Mouse (Mus musculus) CH12.LX (cell line): ENCODE results near the gene Pigl. TPM values are rescaled to one million over a fixed set of nuclear protein-coding genes. Genes with fewer than 3 reads are reported as not detected.

Experiments
- DNase-seq: peaks from one replicate; pipeline ENCODE4 v3.0.0-alpha.2; 2013; ENCODE audit errors: extremely low read depth
- H3K27ac ChIP-seq: 2 replicates; pipeline ENCODE4 v1.5.1; 2012; ENCODE audit warnings: low read depth, mild to moderate bottlenecking, control low read depth, moderate library complexity; ENCODE audit not compliant: insufficient read depth
- H3K27me3 ChIP-seq: replicated peaks from 2 replicates; pipeline ENCODE3; 2012; ENCODE audit warnings: inconsistent platforms
- H3K36me3 ChIP-seq, 2 experiments: replicated peaks in 1 of 2; 2 replicates each; pipeline versions ENCODE3 to v1.6.1; 2012; ENCODE audit warnings: inconsistent platforms in 1 of 2, low read length in 1 of 2, mild to moderate bottlenecking in 1 of 2, mixed read lengths in 1 of 2, moderate library complexity in 1 of 2; ENCODE audit not compliant: control insufficient read depth in 1 of 2, insufficient read depth in 1 of 2
- H3K4me1 ChIP-seq, 2 experiments: 2 replicates each; pipeline ENCODE4 v1.6.1; 2012; ENCODE audit warnings: inconsistent platforms in 1 of 2, moderate library complexity in 1 of 2; ENCODE audit not compliant: insufficient read depth in 2 of 2, control insufficient read depth in 1 of 2
- H3K4me2 ChIP-seq: 2 replicates; pipeline ENCODE4 v1.6.1; 2012; ENCODE audit warnings: low read depth, mild to moderate bottlenecking, control low read depth; ENCODE audit not compliant: poor library complexity, insufficient read depth, severe bottlenecking
- H3K4me3 ChIP-seq, 3 experiments: fragments of 150-350 bp in 1 of 3; sonication (generic) in 1 of 3; replicated peaks in 1 of 3; 2 replicates each; pipeline versions ENCODE3 to v1.5.1; 2011 to 2012; ENCODE audit warnings: low read depth in 2 of 3, low read length in 2 of 3, mild to moderate bottlenecking in 2 of 3, moderate library complexity in 2 of 3, control low read depth in 1 of 3, improper control_type of control experiment in 1 of 3, inconsistent platforms in 1 of 3, mixed read lengths in 1 of 3; ENCODE audit not compliant: poor library complexity in 1 of 3
- H3K79me2 ChIP-seq: replicated peaks from 2 replicates; pipeline ENCODE4 v1.6.1; 2012; ENCODE audit warnings: mild to moderate bottlenecking, moderate library complexity; ENCODE audit not compliant: control insufficient read depth, poor library complexity, insufficient read depth, severe bottlenecking; ENCODE audit errors: extremely low read depth
- H3K9ac ChIP-seq: 2 replicates; pipeline ENCODE4 v1.6.1; 2012; ENCODE audit warnings: low read depth, mild to moderate bottlenecking, control low read depth, moderate library complexity; ENCODE audit not compliant: insufficient read depth
- H3K9me3 ChIP-seq: replicated peaks from 2 replicates; pipeline ENCODE3; 2012; ENCODE audit warnings: low read length, inconsistent platforms, mixed read lengths
- BHLHE40 ChIP-seq: IDR thresholded peaks from 2 replicates; pipeline ENCODE4 v1.6.1; 2011; ENCODE audit warnings: mild to moderate bottlenecking, low read depth, low read length, improper control_type of control experiment
- CHD1 ChIP-seq: IDR thresholded peaks from 2 replicates; pipeline ENCODE4 v1.6.1; 2012; ENCODE audit warnings: low read depth, low read length, improper control_type of control experiment, inconsistent platforms
- CHD2 ChIP-seq: IDR thresholded peaks from 2 replicates; pipeline ENCODE4 v1.6.1; 2011; ENCODE audit warnings: low read length, improper control_type of control experiment
- CTCF ChIP-seq, 2 experiments: IDR thresholded peaks in 1 of 2; conservative IDR thresholded peaks in 1 of 2; 2 replicates each; pipeline ENCODE4 v1.5.1; 2011 to 2012; ENCODE audit warnings: low read depth in 2 of 2, low read length in 2 of 2, improper control_type of control experiment in 1 of 2, inconsistent platforms in 1 of 2, mild to moderate bottlenecking in 1 of 2, moderate library complexity in 1 of 2
- E2F4 ChIP-seq: IDR thresholded peaks from 2 replicates; pipeline ENCODE4 v1.6.1; 2011; ENCODE audit warnings: low read depth, low read length, improper control_type of control experiment; ENCODE audit not compliant: insufficient replicate concordance
- ELF1 ChIP-seq: IDR thresholded peaks from 2 replicates; pipeline ENCODE4 v1.6.1; 2014; ENCODE audit warnings: low read depth, mild to moderate bottlenecking, inconsistent platforms, low read length, improper control_type of control experiment
- EP300 ChIP-seq: IDR thresholded peaks from 2 replicates; pipeline ENCODE4 v1.6.1; 2011; ENCODE audit warnings: low read length, improper control_type of control experiment
- ETS1 ChIP-seq: conservative IDR thresholded peaks from 2 replicates; pipeline ENCODE4 v1.6.1; 2012; ENCODE audit warnings: low read depth, mild to moderate bottlenecking, inconsistent platforms, low read length, improper control_type of control experiment, moderate library complexity
- GABPA ChIP-seq: IDR thresholded peaks from 2 replicates; pipeline ENCODE4 v1.6.1; 2012; ENCODE audit warnings: low read depth, low read length, improper control_type of control experiment, inconsistent platforms; ENCODE audit not compliant: insufficient replicate concordance
- HCFC1 ChIP-seq: IDR thresholded peaks from 2 replicates; pipeline ENCODE4 v1.6.1; 2012; ENCODE audit warnings: low read depth, mild to moderate bottlenecking, inconsistent platforms, low read length, improper control_type of control experiment
- IRF4 ChIP-seq: IDR thresholded peaks from 2 replicates; pipeline ENCODE4 v1.6.1; 2014; ENCODE audit warnings: low read depth, mild to moderate bottlenecking, inconsistent platforms, low read length, improper control_type of control experiment
- JUN ChIP-seq: IDR thresholded peaks from 2 replicates; pipeline ENCODE4 v1.6.1; 2011; ENCODE audit warnings: low read depth, mild to moderate bottlenecking, low read length, improper control_type of control experiment, moderate library complexity; ENCODE audit not compliant: insufficient read depth
- JUND ChIP-seq: conservative IDR thresholded peaks from 2 replicates; pipeline ENCODE4 v1.6.1; 2011; ENCODE audit warnings: low read depth, low read length, improper control_type of control experiment
- KAT2A ChIP-seq: IDR thresholded peaks from 2 replicates; pipeline ENCODE4 v1.6.1; 2012; ENCODE audit warnings: low read length, improper control_type of control experiment, inconsistent platforms; ENCODE audit not compliant: insufficient replicate concordance
- MAFK ChIP-seq: IDR thresholded peaks from 2 replicates; pipeline ENCODE4 v1.6.1; 2011; ENCODE audit warnings: low read length, improper control_type of control experiment; ENCODE audit not compliant: insufficient replicate concordance
- MAX ChIP-seq: IDR thresholded peaks from 2 replicates; pipeline ENCODE4 v1.6.1; 2011; ENCODE audit warnings: low read length, improper control_type of control experiment
- MAZ ChIP-seq: IDR thresholded peaks from 2 replicates; pipeline ENCODE4 v1.6.1; 2012; ENCODE audit warnings: low read depth, mild to moderate bottlenecking, inconsistent platforms, low read length, improper control_type of control experiment, moderate library complexity
- MEF2A ChIP-seq: IDR thresholded peaks from 2 replicates; pipeline ENCODE4 v1.6.1; 2014; ENCODE audit warnings: low read depth, mild to moderate bottlenecking, inconsistent platforms, low read length, improper control_type of control experiment, borderline replicate concordance
- MXI1 ChIP-seq: IDR thresholded peaks from 2 replicates; pipeline ENCODE4 v1.6.1; 2011; ENCODE audit warnings: mild to moderate bottlenecking, low read depth, low read length, improper control_type of control experiment
- MYC ChIP-seq: IDR thresholded peaks from 2 replicates; pipeline ENCODE4 v1.6.1; 2011; ENCODE audit warnings: low read depth, mild to moderate bottlenecking, improper control_type of control experiment, low read length
- NELFE ChIP-seq: IDR thresholded peaks from 2 replicates; pipeline ENCODE4 v1.6.1; 2011; ENCODE audit warnings: low read depth, low read length, improper control_type of control experiment
- NRF1 ChIP-seq: IDR thresholded peaks from 2 replicates; pipeline ENCODE4 v1.6.1; 2014; ENCODE audit warnings: low read depth, mild to moderate bottlenecking, inconsistent platforms, low read length, improper control_type of control experiment, moderate library complexity
- PAX5 ChIP-seq: IDR thresholded peaks from 2 replicates; pipeline ENCODE4 v1.6.1; 2012; ENCODE audit warnings: low read length, inconsistent platforms, mixed read lengths
- POLR2A ChIP-seq: IDR thresholded peaks from 2 replicates; pipeline ENCODE4 v1.6.1; 2011; ENCODE audit warnings: low read depth, mild to moderate bottlenecking, improper control_type of control experiment, low read length
- POLR2AphosphoS2 ChIP-seq: IDR thresholded peaks from 2 replicates; pipeline ENCODE4 v1.6.1; 2011; ENCODE audit warnings: low read depth, low read length, improper control_type of control experiment
- RAD21 ChIP-seq: IDR thresholded peaks from 2 replicates; pipeline ENCODE4 v1.6.1; 2011; ENCODE audit warnings: low read depth, mild to moderate bottlenecking, low read length, improper control_type of control experiment, moderate library complexity
- RCOR1 ChIP-seq: conservative IDR thresholded peaks from 2 replicates; pipeline ENCODE4 v1.6.1; 2012; ENCODE audit warnings: low read depth, mild to moderate bottlenecking, inconsistent platforms, low read length, improper control_type of control experiment
- SIN3A ChIP-seq: IDR thresholded peaks from 2 replicates; pipeline ENCODE4 v1.6.1; 2012; ENCODE audit warnings: low read length, improper control_type of control experiment, inconsistent platforms
- SMC3 ChIP-seq: IDR thresholded peaks from 2 replicates; pipeline ENCODE4 v1.6.1; 2011; ENCODE audit warnings: low read depth, low read length, improper control_type of control experiment
- TBP ChIP-seq: conservative IDR thresholded peaks from 2 replicates; pipeline ENCODE4 v1.6.1; 2011; ENCODE audit warnings: low read depth, low read length, improper control_type of control experiment
- TCF12 ChIP-seq: IDR thresholded peaks from 2 replicates; pipeline ENCODE4 v1.6.1; 2014; ENCODE audit warnings: low read depth, mild to moderate bottlenecking, inconsistent platforms, low read length, improper control_type of control experiment
- UBTF ChIP-seq: IDR thresholded peaks from 2 replicates; pipeline ENCODE4 v1.6.1; 2012; ENCODE audit warnings: low read depth, mild to moderate bottlenecking, inconsistent platforms, low read length, improper control_type of control experiment, moderate library complexity
- USF1 ChIP-seq: IDR thresholded peaks from 2 replicates; pipeline ENCODE4 v1.6.1; 2014; ENCODE audit warnings: low read depth, mild to moderate bottlenecking, inconsistent platforms, low read length, improper control_type of control experiment
- USF2 ChIP-seq: conservative IDR thresholded peaks from 2 replicates; pipeline ENCODE4 v1.6.1; 2011; ENCODE audit warnings: low read depth, low read length, improper control_type of control experiment
- ZC3H11A ChIP-seq: IDR thresholded peaks from 2 replicates; pipeline ENCODE4 v1.6.1; 2012; ENCODE audit warnings: low read depth, mild to moderate bottlenecking, inconsistent platforms, low read length, improper control_type of control experiment
- ZKSCAN1 ChIP-seq: IDR thresholded peaks from 2 replicates; pipeline ENCODE4 v1.6.1; 2012; ENCODE audit warnings: low read depth, inconsistent platforms, low read length, improper control_type of control experiment, borderline replicate concordance
- ZMIZ1 ChIP-seq: IDR thresholded peaks from 2 replicates; pipeline ENCODE4 v1.6.1; 2012; ENCODE audit warnings: low read depth, mild to moderate bottlenecking, inconsistent platforms, low read length, improper control_type of control experiment
- ZNF384 ChIP-seq: IDR thresholded peaks from 2 replicates; pipeline ENCODE4 v1.6.1; 2012; ENCODE audit warnings: low read depth, low read length, improper control_type of control experiment, inconsistent platforms
- dilution Hi-C: fragments of 300-500 bp; cut with MboI; formaldehyde crosslinking; loops from 2 replicates; pipeline ENCODE4 v1.14.3; 2020; ENCODE audit warnings: low sequenced_read_pairs; ENCODE audit not compliant: extremely low pct_unique_long_range_greater_than_20kb, extremely low pct_ligation_motif_present
- in situ Hi-C: fragments of 300-500 bp; cut with MboI; formaldehyde crosslinking; loops from 3 replicates; pipeline ENCODE4 v1.14.3; 2019; ENCODE audit warnings: low sequenced_read_pairs, low pct_ligation_motif_present, low pct_unique_long_range_greater_than_20kb, mixed read lengths
- polyA plus RNA-seq: library from polyadenylated mRNA; unstranded; fragments of >175 nt; gene quantifications from 2 replicates; pipeline ENCODE4 v1.2.1, GENCODE M21; 2012; ENCODE audit warnings: low read depth; ENCODE audit not compliant: insufficient read length
- total RNA-seq, 2 experiments: library from RNA; depleted of rRNA; stranded (reverse); fragments of 300-350 nt in 1 of 2; fragments of >200 nt in 1 of 2; gene quantifications; 2 replicates each; pipeline ENCODE4 v1.2.3; 2012 to 2014

Pigl gene
- total and polyA plus RNA-seq, 3 experiments: 4.4 to 9.1 (median 5.6) TPM

- dilution Hi-C loops (no loop called here), in situ Hi-C loops (no loop called here)
- peak overlapping the region; percentile 26 for H3K27ac ChIP-seq
- H3K9ac ChIP-seq: peak overlapping the region; percentile 85
- H3K27me3 ChIP-seq: no peaks in the 10 kb centered on the region
- no peak overlapping the region; the same call in 1 of the 2 replicates for H3K4me2 ChIP-seq
- peaks cover 18 to 29% of the 10 kb centered on the region in 2 experiments for H3K36me3 ChIP-seq
- TF ChIP-seq RAD21 (no peak), MAX (peak; percentile 79), UBTF (peak; percentile 57; the same call in 1 of the 2 replicates), SMC3 (no peak), HCFC1 (peak; percentile 80), TCF12 (peak; percentile 99), MAFK (0 out of 2 replicates have a peak, but pooled peaks have one; percentile 13), MAZ (peak; percentile 98), TBP (peak; percentile 98), PAX5 (no peak), MXI1 (peak; percentile 89), EP300 (no peak), POLR2AphosphoS2 (peak; percentile 100), NRF1 (peak; percentile 57), BHLHE40 (peak; percentile 98), CHD2 (peak; percentile 93), JUN (no peak), MEF2A (peak; percentile 78; the same call in 1 of the 2 replicates), ZNF384 (peak; percentile 81), JUND (peak; percentile 32; the same call in 1 of the 2 replicates), NELFE (peak; percentile 100), ELF1 (peak; percentile 87), GABPA (no peak), SIN3A (peak; percentile 86), RCOR1 (0 out of 2 replicates have a peak, but pooled peaks have one; percentile 33), ZC3H11A (no peak), ETS1 (peak; percentile 62), USF2 (no peak), MYC (peak; percentile 85), E2F4 (peak; percentile 66; the same call in 1 of the 2 replicates), CHD1 (peak; percentile 74; the same call in 1 of the 2 replicates), KAT2A (peak; percentile 100), USF1 (no peak; the same call in 1 of the 2 replicates), POLR2A (peak; percentile 99), ZMIZ1 (peak; percentile 99), CTCF (conservative IDR thresholded peaks at IDR 0.05 in 1 of 2, IDR thresholded peaks at IDR 0.05 in 1 of 2; ENCODE audit: low read depth in 2 of 2, low read length in 2 of 2) (no peak), IRF4 (peak; percentile 72), ZKSCAN1 (peak; percentile 59; the same call in 1 of the 2 replicates)
- DNase-seq: peak; percentile 86
- H3K4me1 ChIP-seq: peaks cover 5 to 35% of the 10 kb centered on the region in 2 experiments
- H3K79me2 ChIP-seq: peaks cover 31% of the 10 kb centered on the region
- no peaks in the 10 kb centered on the region for H3K9me3 ChIP-seq
- H3K4me3 ChIP-seq: peak overlapping the region; percentile 65 to 90 (median 76)
Measured at GRCm38 (mm10) chr11:62551226-62552119, 93.2 kb downstream of the Pigl start.
